Mouse (Mus musculus) megakaryocyte, embryonic 14.5 days (primary cell): Measurements from ENCODE around the gene Klhl6.

ENCODE experiments used
- FLI1 ChIP-seq: IDR thresholded peaks from 2 replicates; pipeline ENCODE4 v1.6.1; 2012; ENCODE audit warnings: low read length, inconsistent platforms, mixed read lengths
- GATA1 ChIP-seq: IDR thresholded peaks from 3 replicates; pipeline ENCODE4 v1.6.1; 2012; ENCODE audit warnings: mixed read lengths, low read length, inconsistent platforms, borderline replicate concordance

- TF ChIP-seq GATA1 (no peak), FLI1 (no peak)
Measured at GRCm38 (mm10) chr16:19997616-19998015, 14.8 kb upstream of the Klhl6 start.
